Mouse (Mus musculus) B cell, adult (primary cell): ENCODE results near the gene Cox7a2l. TPM values are rescaled to one million over a fixed set of nuclear protein-coding genes. Genes with fewer than 3 reads are reported as not detected.

Experiments
- total RNA-seq: library from RNA; stranded (reverse); gene quantifications from 4 replicates; pipeline ENCODE4 v1.2.4, GENCODE M21; 2023; ENCODE audit not compliant: inconsistent age

Gene Cox7a2l
- total RNA-seq, result 206 to 241 TPM (median 235 TPM) in 4 replicates

GRCm38 (mm10) chr17:83517280-83518015 is at the start of gene Cox7a2l:
Cox7a2l (minus strand) TSS chr17:83517330.

Other genes starting within 250 kb of the Cox7a2l start
- 92.4 to 110 TPM (median 102 TPM) in 4 replicates for gene Eml4, start 166.4 kb downstream of the Cox7a2l start, total RNA-seq
- gene Kcng3, start 114.6 kb upstream of the Cox7a2l start, total RNA-seq, result 0.16 TPM in 2 of 4 replicates, not detected in the others
- gene Mta3, start 188.8 kb upstream of the Cox7a2l start, total RNA-seq, result 114 to 129 TPM (median 122 TPM) in 4 replicates